Mouse (Mus musculus) heart, embryonic 12.5 days (tissue): Measurements from ENCODE around the gene Wdpcp. TPM values are rescaled to one million over a fixed set of nuclear protein-coding genes. Genes with fewer than 3 reads are reported as not detected.

Experiments used
- ATAC-seq: fragments of 200-750 bp; cut with Nextera tagmentation; 2 replicates; pipeline ENCODE4 v1.8.0; 2017; ENCODE audit warnings: moderate TSS enrichment, moderate library complexity; ENCODE audit not compliant: insufficient number of reproducible peaks, low FRiP score
- H3K27ac ChIP-seq: fragments of 300-500 bp; sonication (generic); 2 replicates; pipeline ENCODE4 v1.5.1; 2016; ENCODE audit warnings: mild to moderate bottlenecking, moderate library complexity; ENCODE audit not compliant: poor library complexity, severe bottlenecking
- H3K27me3 ChIP-seq: fragments of 300-500 bp; sonication (generic); replicated peaks from 2 replicates; pipeline ENCODE4 v1.6.1; 2016; ENCODE audit warnings: mild to moderate bottlenecking, moderate library complexity
- H3K36me3 ChIP-seq: fragments of 300-500 bp; sonication (generic); 2 replicates; pipeline ENCODE4 v1.6.1; 2016; ENCODE audit warnings: mild to moderate bottlenecking, moderate library complexity
- H3K4me1 ChIP-seq: fragments of 300-500 bp; sonication (generic); replicated peaks from 2 replicates; pipeline ENCODE4 v1.6.1; 2016; ENCODE audit warnings: mild to moderate bottlenecking
- H3K4me2 ChIP-seq: fragments of 300-500 bp; sonication (generic); 2 replicates; pipeline ENCODE4 v1.6.1; 2016; ENCODE audit warnings: mild to moderate bottlenecking, moderate library complexity
- H3K4me3 ChIP-seq: fragments of 300-500 bp; sonication (generic); 2 replicates; pipeline ENCODE4 v1.5.1; 2016; ENCODE audit warnings: mild to moderate bottlenecking
- H3K9ac ChIP-seq: fragments of 300-500 bp; sonication (generic); 2 replicates; pipeline ENCODE4 v1.6.1; 2016; ENCODE audit warnings: mild to moderate bottlenecking, moderate library complexity
- H3K9me3 ChIP-seq: fragments of 300-500 bp; sonication (generic); replicated peaks from 2 replicates; pipeline ENCODE4 v1.6.1; 2016; ENCODE audit warnings: mild to moderate bottlenecking, moderate library complexity
- WGBS: fragments of 180-500 bp; shearing (Covaris S2); methylation state at CpG from one replicate; pipeline ENCODE4 v1.1.7; 2016; 5-methylcytosine and 5-hydroxymethylcytosine counted together
- polyA plus RNA-seq: library from polyadenylated mRNA; unstranded; fragments of >200 nt; fragmentation: Nextera tagmentation; extraction: Ambion mirVana; gene quantifications from 2 replicates; pipeline ENCODE4 v1.2.1, GENCODE M21; 2016

The Wdpcp gene
- polyA plus RNA-seq, 1 experiment from 2014 or later: 7.4 TPM

GRCm38 (mm10) chr11:21735272-21735671 is 163.2 kb downstream of the Wdpcp start:
- 72% methylated on average over 6 of the region's 6 CpGs for WGBS
- H3K27me3 ChIP-seq: no peaks in the 10 kb centered on the region
- no peak overlapping the region for H3K27ac ChIP-seq
- H3K9me3 ChIP-seq: no peaks in the 10 kb centered on the region
- H3K9ac ChIP-seq: no peak overlapping the region
- no peak overlapping the region for H3K4me2 ChIP-seq
- H3K4me3 ChIP-seq: no peak overlapping the region
- H3K4me1 ChIP-seq: no peaks in the 10 kb centered on the region
- ATAC-seq: no peak
- H3K36me3 ChIP-seq: no peaks in the 10 kb centered on the region

- no peaks in the 10 kb centered on the region for H3K27me3 ChIP-seq
- peak; percentile 33; the same call in 1 of the 2 replicates for ATAC-seq
Observed at GRCm38 (mm10) chr11:21749487-21749886, 177.5 kb downstream of the Wdpcp start.

GRCm38 (mm10) chr11:21763201-21763600 is 191.2 kb downstream of the Wdpcp start:
- Histone ChIP-seq H3K4me2 (no peak overlapping the region), H3K27ac (no peak overlapping the region), H3K36me3 (no peaks in the 10 kb centered on the region), H3K4me1 (no peaks in the 10 kb centered on the region), H3K9ac (no peak overlapping the region), H3K4me3 (no peak overlapping the region), H3K27me3 (no peaks in the 10 kb centered on the region), H3K9me3 (peaks cover 4% of the 10 kb centered on the region; the same call in 1 of the 2 replicates)
- ATAC-seq: no peak
- 84% methylated on average over 4 of the region's 4 CpGs for WGBS

More at GRCm38 (mm10) chr11:21749487-21749886, 177.5 kb downstream of the Wdpcp start:
- Histone ChIP-seq H3K27ac (no peak overlapping the region), H3K4me1 (peaks cover 16% of the 10 kb centered on the region), H3K9ac (no peak overlapping the region), H3K4me2 (no peak overlapping the region), H3K4me3 (no peak overlapping the region), H3K36me3 (no peaks in the 10 kb centered on the region), H3K9me3 (no peaks in the 10 kb centered on the region)
- WGBS: 55% methylated on average over 4 of the region's 4 CpGs

GRCm38 (mm10) chr11:21788831-21789230 is 216.8 kb downstream of the Wdpcp start:
- Histone ChIP-seq H3K4me3 (no peak overlapping the region), H3K4me1 (no peaks in the 10 kb centered on the region), H3K27ac (no peak overlapping the region), H3K4me2 (no peak overlapping the region), H3K36me3 (no peaks in the 10 kb centered on the region), H3K9ac (no peak overlapping the region), H3K9me3 (0 out of 2 replicates have a peak, but pooled peaks cover 6% of the 10 kb centered on the region), H3K27me3 (no peaks in the 10 kb centered on the region)
- 68% methylated on average over 3 of the region's 3 CpGs for WGBS
- no peak for ATAC-seq

GRCm38 (mm10) chr11:21824941-21825340 is 252.9 kb downstream of the Wdpcp start:
- Histone ChIP-seq H3K9me3 (no peaks in the 10 kb centered on the region), H3K9ac (no peak overlapping the region)

GRCm38 (mm10) chr11:21826521-21826920 is 254.5 kb downstream of the Wdpcp start:
- no peak overlapping the region for H3K9ac ChIP-seq
- H3K4me1 ChIP-seq: no peaks in the 10 kb centered on the region
- no peaks in the 10 kb centered on the region for H3K27me3 ChIP-seq
- no peak overlapping the region for H3K4me2 ChIP-seq
- no peak overlapping the region for H3K27ac ChIP-seq
- H3K9me3 ChIP-seq: no peaks in the 10 kb centered on the region
- H3K4me3 ChIP-seq: no peak overlapping the region
- ATAC-seq: no peak
- 88% methylated on average over 1 of the region's 1 CpGs for WGBS
- H3K36me3 ChIP-seq: no peaks in the 10 kb centered on the region

More at GRCm38 (mm10) chr11:21824941-21825340, 252.9 kb downstream of the Wdpcp start:
- no peaks in the 10 kb centered on the region for H3K27me3 ChIP-seq
- no peaks in the 10 kb centered on the region for H3K36me3 ChIP-seq
- no peak for ATAC-seq
- H3K4me2 ChIP-seq: no peak overlapping the region
- H3K4me1 ChIP-seq: no peaks in the 10 kb centered on the region
- H3K4me3 ChIP-seq: no peak overlapping the region
- no peak overlapping the region for H3K27ac ChIP-seq
- 84% methylated on average over 3 of the region's 3 CpGs for WGBS

- no peaks in the 10 kb centered on the region for H3K27me3 ChIP-seq
- peaks cover 3% of the 10 kb centered on the region; the same call in 1 of the 2 replicates for H3K4me1 ChIP-seq
- no peak overlapping the region for H3K27ac ChIP-seq
- H3K9me3 ChIP-seq: no peaks in the 10 kb centered on the region
- H3K9ac ChIP-seq: no peak overlapping the region
- no peak for ATAC-seq
- H3K4me2 ChIP-seq: no peak overlapping the region
- H3K4me3 ChIP-seq: no peak overlapping the region
- 94% methylated on average over 2 of the region's 2 CpGs for WGBS
- no peaks in the 10 kb centered on the region for H3K36me3 ChIP-seq
Observed at GRCm38 (mm10) chr11:21847040-21847439, 275.0 kb downstream of the Wdpcp start.

- Histone ChIP-seq H3K27ac (no peak overlapping the region), H3K4me1 (peaks cover 8% of the 10 kb centered on the region; the same call in 1 of the 2 replicates), H3K4me3 (no peak overlapping the region), H3K36me3 (no peaks in the 10 kb centered on the region), H3K9me3 (no peaks in the 10 kb centered on the region), H3K27me3 (no peaks in the 10 kb centered on the region), H3K9ac (no peak overlapping the region), H3K4me2 (no peak overlapping the region)
- 49% methylated on average over 6 of the region's 6 CpGs for WGBS
- no peak for ATAC-seq
Observed at GRCm38 (mm10) chr11:21864000-21864399, 292.0 kb downstream of the Wdpcp start.

- H3K9ac ChIP-seq: no peak overlapping the region
- no peak overlapping the region for H3K4me2 ChIP-seq
- H3K9me3 ChIP-seq: no peaks in the 10 kb centered on the region
- no peak for ATAC-seq
- peaks cover 8% of the 10 kb centered on the region; the same call in 1 of the 2 replicates for H3K4me1 ChIP-seq
- no peak overlapping the region for H3K27ac ChIP-seq
- H3K4me3 ChIP-seq: no peak overlapping the region
- H3K36me3 ChIP-seq: no peaks in the 10 kb centered on the region
- 83% methylated on average over 6 of the region's 6 CpGs for WGBS
- no peaks in the 10 kb centered on the region for H3K27me3 ChIP-seq
Observed at GRCm38 (mm10) chr11:21864516-21864915, 292.5 kb downstream of the Wdpcp start.

GRCm38 (mm10) chr11:21868675-21869074 is 296.6 kb downstream of the Wdpcp start:
- Histone ChIP-seq H3K27me3 (no peaks in the 10 kb centered on the region), H3K9ac (no peak overlapping the region), H3K4me2 (no peak overlapping the region), H3K4me3 (no peak overlapping the region), H3K36me3 (no peaks in the 10 kb centered on the region), H3K4me1 (peaks cover 8% of the 10 kb centered on the region; the same call in 1 of the 2 replicates), H3K9me3 (no peaks in the 10 kb centered on the region), H3K27ac (no peak overlapping the region)
- no peak for ATAC-seq
- 53% methylated on average over 3 of the region's 3 CpGs for WGBS

GRCm38 (mm10) chr11:21870863-21871262 is 298.8 kb downstream of the Wdpcp start:
- no peaks in the 10 kb centered on the region for H3K9me3 ChIP-seq
- H3K4me3 ChIP-seq: no peak overlapping the region
- ATAC-seq: no peak
- no peaks in the 10 kb centered on the region for H3K36me3 ChIP-seq
- no peak overlapping the region for H3K9ac ChIP-seq
- WGBS: 84% methylated on average over 1 of the region's 1 CpGs
- H3K27me3 ChIP-seq: no peaks in the 10 kb centered on the region
- H3K4me1 ChIP-seq: no peaks in the 10 kb centered on the region
- no peak overlapping the region for H3K4me2 ChIP-seq
- no peak overlapping the region for H3K27ac ChIP-seq

- Histone ChIP-seq H3K4me1 (no peaks in the 10 kb centered on the region), H3K27ac (no peak overlapping the region), H3K36me3 (no peaks in the 10 kb centered on the region), H3K9ac (no peak overlapping the region), H3K4me3 (no peak overlapping the region), H3K27me3 (no peaks in the 10 kb centered on the region), H3K9me3 (no peaks in the 10 kb centered on the region), H3K4me2 (no peak overlapping the region)
- WGBS: 52% methylated on average over 4 of the region's 4 CpGs
- no peak for ATAC-seq
Observed at GRCm38 (mm10) chr11:21871728-21872127, 299.7 kb downstream of the Wdpcp start.
